Mouse (Mus musculus) 416B (cell line): ENCODE data around the gene Zfp821.

Experiments used
- DNase-seq: peaks from one replicate; pipeline ENCODE4 v3.0.0; 2011; ENCODE audit warnings: low read depth

The Zfp821 gene

GRCm38 (mm10) chr8:109705320-109706075 lies at the start of gene Zfp821:
Gene Zfp821 (plus strand): TSS chr8:109705546.
- DNase-seq: peak; percentile 79

GRCm38 (mm10) chr8:109656860-109657259 lies 48.5 kb upstream of the Zfp821 start:
- no peak for DNase-seq

DNA sequence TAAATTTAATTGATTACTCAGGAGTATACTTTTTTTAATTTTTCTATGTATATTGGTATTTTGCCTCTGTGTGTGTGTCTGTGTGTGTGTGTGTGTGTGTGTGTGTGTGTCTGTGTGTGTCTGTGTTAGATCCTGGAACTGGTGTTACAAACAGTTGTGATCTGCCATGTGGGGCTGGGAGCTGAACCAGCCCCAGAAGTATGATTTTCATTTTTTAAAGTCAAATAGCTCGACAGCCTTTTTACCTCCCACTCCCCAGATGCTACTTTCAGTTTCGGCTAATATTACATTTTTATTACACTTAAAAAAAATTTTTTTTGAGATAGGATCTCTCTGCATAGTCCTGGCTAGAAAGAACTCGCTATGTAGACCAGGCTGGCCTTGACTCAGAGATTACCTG lies 43.0 kb upstream of the Zfp821 start:
- no peak for DNase-seq

- no peak for DNase-seq
Measured at GRCm38 (mm10) chr8:109666616-109667015, 38.7 kb upstream of the Zfp821 start.

DNA sequence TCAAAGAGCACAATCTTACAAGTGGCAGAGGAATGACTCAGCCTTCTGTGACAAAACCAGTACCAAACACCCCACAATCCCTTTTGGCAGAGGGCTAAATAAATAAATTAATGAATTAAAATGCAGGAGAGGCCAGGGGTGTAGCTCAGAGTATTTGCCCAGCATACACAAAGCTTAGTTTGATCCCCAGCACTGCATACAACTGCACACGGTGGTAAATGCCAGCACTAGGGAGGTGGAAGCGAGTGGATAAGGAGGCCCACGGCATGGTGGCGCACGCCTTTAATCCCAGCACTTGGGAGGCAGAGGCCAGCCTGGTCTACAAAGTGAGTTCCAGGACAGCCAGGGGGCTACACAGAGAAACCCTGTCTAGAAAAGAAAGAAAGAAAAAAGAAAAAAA lies 32.7 kb upstream of the Zfp821 start:
- DNase-seq: no peak

- DNase-seq: no peak
Measured at GRCm38 (mm10) chr8:109673596-109673995, 31.8 kb upstream of the Zfp821 start.

DNA sequence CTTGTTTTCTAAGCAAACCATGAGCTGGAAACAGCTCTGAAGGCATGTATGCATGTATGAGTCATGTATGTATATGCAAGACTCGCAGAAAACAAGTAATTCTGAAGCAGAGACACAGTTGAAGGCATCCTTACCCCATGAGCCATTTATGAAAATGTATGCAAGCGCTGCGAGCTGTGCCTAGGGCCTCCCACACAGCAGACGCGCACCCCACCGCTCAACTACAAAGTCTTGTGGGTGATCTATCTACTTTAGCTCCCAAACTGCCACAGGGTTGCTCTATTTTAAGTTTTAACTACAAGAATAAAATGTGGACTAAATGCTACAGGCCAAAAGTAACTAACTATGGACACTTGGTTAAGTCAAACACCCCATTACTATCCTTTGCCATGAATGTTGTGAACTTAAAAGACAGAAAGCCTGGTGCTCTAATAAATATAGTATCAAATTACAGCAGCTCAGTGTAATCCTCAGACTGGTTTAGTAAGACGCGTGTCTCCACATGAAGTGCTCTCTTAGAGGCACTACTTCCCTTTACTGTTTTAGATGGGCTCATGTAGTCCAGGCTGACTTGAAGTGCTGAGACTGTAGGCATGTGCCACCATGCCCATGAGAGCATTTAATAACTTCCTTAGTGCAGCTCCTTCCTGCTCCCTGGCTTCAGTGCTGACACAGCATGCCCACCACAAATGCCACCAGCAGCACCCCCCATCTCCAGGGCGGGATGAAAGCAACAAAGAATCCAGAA lies 29.3 kb upstream of the Zfp821 start:
- no peak for DNase-seq

- peak; percentile 13 for DNase-seq
Measured at GRCm38 (mm10) chr8:109681535-109681934, 23.8 kb upstream of the Zfp821 start.

DNA sequence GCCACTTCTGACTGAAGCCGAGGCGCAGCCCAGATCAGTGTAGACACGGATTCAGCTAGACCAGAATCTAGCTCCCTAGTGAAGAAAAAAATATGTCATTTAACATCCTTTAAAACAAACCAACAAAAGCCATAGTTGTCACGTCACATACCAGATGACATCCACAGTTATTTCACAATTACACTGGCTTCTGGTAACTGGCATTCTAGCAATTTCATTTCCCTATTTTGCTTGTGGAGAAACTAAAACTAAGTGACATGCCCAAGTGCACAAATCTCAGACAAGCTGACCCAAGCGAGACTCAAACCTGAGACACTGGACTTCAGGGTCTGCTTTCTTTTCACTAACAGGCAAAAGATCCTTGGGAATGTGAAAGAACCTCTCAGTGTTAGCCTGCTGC lies 23.2 kb upstream of the Zfp821 start:
- DNase-seq: peak; percentile 53

GRCm38 (mm10) chr8:109687248-109687647 lies 18.1 kb upstream of the Zfp821 start:
- peak; percentile 34 for DNase-seq

GRCm38 (mm10) chr8:109691769-109692168 lies 13.6 kb upstream of the Zfp821 start:
- DNase-seq: peak; percentile 65

GRCm38 (mm10) chr8:109692443-109693145 lies 12.8 kb upstream of the Zfp821 start:
- peak; percentile 80 for DNase-seq

DNA sequence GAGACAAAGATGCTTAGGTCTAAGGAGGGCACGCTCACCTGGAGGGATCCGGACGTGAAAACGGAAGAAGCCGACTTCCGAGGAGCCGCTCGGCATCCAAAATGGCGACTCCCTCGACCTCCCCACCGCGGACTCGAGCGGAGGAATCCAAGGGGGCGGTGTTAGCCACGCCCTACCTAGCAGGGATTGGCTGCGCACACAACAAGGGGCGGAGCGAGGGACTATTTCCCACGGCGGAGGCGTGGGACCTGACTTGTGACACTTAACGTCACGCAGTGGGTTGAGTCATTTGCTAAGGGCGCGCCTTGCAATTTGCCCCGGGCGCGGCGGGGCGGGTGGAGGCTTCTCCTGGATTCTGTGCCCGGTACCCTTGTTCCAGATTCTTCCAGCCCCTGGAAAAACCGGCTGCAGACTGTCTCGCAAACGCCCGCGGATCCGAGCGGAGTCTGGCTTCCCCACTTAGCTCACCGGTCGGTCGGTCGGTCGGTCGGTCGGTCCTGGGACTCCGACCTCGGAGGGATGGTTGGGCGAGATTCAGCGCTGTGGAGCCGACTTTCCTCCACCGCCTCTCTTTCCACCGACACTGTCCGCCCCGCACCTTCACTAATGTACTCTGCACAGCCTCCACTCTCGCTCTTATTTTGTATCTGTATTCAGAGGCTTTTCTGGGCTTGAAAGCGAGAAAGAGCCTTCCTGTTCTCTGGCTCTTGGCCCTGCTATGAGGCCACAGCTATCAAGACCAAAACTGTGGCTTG lies 12.0 kb upstream of the Zfp821 start, which contains the start of gene Ist1:
Ist1 (minus strand) TSS at position 115 of the 755 bp plus-strand sequence.
- DNase-seq: peak; percentile 98

DNA sequence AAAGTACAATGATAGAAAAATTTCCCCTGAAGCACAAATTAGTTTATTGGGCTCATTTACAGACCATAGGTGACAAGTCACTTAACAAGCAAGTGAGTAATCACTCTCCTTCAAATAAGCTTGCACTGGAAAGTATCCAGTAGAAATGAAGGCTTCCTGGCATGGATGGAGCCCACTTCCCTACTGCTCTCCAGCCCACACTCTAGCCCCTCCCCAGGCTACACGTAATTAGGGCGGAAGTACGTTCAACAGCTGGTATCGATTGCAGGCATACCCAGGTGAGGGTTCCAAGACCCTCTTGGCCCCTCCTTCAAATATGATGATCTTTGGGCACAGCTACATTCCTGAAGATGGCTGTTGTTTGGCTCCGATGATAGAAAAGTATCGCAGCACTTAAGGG lies 11.2 kb upstream of the Zfp821 start:
- DNase-seq: no peak

DNA sequence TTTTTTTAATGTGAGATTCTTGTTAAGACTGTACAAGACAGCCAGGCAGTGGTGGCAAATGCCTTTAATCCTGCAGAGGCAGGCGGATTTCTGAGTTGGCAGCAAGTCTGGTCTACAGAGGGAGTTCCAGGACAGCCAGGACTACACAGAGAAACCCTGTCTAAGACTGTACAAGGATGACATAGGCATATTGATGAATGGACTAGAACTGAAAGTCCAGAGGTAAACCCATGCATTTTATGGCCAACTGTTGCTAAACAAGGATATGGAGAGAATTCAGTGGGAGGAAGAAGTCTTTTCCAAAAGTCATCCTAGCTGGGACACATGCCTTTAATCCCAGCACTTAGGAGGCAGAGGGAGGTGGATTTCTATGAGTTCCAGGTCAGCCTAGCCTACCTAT lies 7.6 kb upstream of the Zfp821 start:
- DNase-seq: no peak

DNA sequence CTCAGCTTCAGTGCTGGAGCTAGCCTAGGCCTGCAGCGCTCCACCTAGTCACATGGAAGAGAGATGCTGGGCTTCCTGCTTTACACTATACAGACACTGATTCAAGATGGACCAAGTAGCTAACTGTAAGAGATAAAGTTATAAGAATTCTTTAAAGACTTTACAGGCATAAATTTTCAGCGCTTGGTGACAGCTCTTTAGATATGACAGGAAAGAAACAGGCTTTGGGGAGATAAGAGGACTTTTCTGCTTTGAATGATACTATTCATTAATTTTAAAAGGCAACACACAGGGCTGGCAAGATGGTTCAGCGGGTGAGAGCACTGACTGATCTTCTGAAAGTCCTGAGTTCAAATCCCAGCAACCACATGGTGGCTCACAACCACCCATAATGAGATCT lies 6.9 kb upstream of the Zfp821 start:
- no peak for DNase-seq

- DNase-seq: peak; percentile 63
Measured at GRCm38 (mm10) chr8:109704565-109705319, 604 bp upstream of the Zfp821 start.

GRCm38 (mm10) chr8:109706076-109706873 lies 929 bp downstream of the Zfp821 start:
- DNase-seq: no peak

DNA sequence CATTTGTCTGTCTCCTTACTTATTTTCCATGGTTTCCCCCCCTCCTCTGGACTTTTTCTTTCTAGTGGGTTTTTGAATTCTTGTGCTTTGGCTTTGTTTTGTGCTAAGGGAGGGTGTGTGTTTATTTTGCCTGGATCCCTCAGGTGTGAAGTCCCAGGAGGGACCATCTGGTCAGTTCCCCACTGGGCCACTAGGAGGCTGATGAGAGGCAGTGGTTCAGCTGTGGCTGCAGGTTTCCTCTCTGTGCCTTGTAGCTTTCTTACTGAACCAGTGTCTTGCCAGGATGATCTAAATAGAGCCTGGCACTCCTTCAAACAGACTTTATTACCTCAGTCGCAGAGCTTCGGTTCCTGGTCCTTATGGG lies 1.5 kb downstream of the Zfp821 start:
- peak; percentile 73 for DNase-seq

DNA sequence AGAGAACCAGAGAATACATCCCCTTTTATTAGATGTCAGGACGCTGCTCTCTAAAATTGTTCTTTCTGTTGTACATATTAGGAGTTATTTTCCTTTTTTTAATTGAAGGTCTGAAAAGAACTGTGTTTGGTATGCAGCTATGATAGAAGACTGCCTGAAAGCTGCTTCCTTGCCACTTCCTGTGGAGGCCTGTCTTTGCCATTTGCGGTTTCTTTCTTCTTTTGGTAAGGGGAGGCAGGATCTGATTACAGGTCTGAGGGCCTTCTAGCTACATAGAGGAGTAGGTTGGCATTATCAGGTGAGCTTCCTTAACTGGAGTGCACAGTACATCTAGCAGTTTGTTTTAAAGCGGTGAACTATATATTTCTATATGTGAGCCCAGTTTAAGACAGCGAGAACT lies 2.6 kb downstream of the Zfp821 start:
- DNase-seq: peak; percentile 28
